In the genomic region with DNA sequence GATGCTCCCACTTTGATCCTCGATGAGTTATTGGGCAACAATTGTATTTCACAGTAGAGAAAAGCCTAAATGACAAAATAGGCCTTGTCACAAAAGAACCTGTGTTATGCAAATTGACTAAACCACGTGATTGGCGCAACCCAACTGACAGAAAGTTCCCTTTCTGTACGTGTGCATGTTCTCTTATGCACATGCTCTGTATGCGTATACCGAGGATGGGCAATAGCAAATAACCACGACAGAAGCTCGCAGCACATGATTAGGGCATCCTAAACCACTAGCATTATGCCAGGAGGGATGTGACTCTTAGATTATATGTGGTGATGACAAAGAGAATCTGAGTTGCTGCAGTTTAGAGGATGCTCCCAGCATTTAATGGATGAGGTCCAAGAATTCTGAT, we compare ENCODE assay signal across 21 mouse cellular contexts.
"Had no signal": no experiment of that assay in that cellular context is flagged by ENCODE, and none has a peak within 500 bp of the region (broad histone marks: within the 10 kb centered on the region; RNA-seq: fewer than 3 reads in every experiment).

No protein-coding gene starts in this region.

- DNase-seq: kidney, adult 2 months; kidney, postnatal 25 days; layer of hippocampus, adult 9-11 months; liver; lung, adult 18-20 months; midbrain, embryonic 14.5 days; right cerebral cortex, adult 18-20 months; right cerebral cortex, postnatal 14 days; right cerebral cortex, postnatal 4 days; thymus, adult 2 months; thymus, postnatal 14 days had no signal

- H3K4me2 ChIP-seq: limb, embryonic 13.5 days; liver, embryonic 12.5 days; liver, embryonic 15.5 days; midbrain, embryonic 11.5 days had no signal

- H3K9ac ChIP-seq: limb, embryonic 13.5 days; liver, embryonic 12.5 days; liver, embryonic 15.5 days had no signal

- H3K9me3 ChIP-seq: limb, embryonic 10.5 days; limb, embryonic 13.5 days; liver, embryonic 15.5 days had no signal

- ATAC-seq: intestine, postnatal 0 days; liver, embryonic 12.5 days had no signal

- H3K27ac ChIP-seq: kidney, postnatal 0 days; limb, embryonic 10.5 days; limb, embryonic 13.5 days; liver, embryonic 12.5 days; liver, embryonic 15.5 days; macrophage; stomach, postnatal 0 days had no signal

- H3K27me3 ChIP-seq: limb, embryonic 13.5 days; liver, embryonic 12.5 days; liver, embryonic 15.5 days; megakaryocyte, embryonic 14.5 days had no signal

- H3K4me1 ChIP-seq: limb, embryonic 10.5 days; limb, embryonic 13.5 days; liver, embryonic 12.5 days; liver, embryonic 15.5 days had no signal

- H3K4me3 ChIP-seq: limb, embryonic 10.5 days; limb, embryonic 13.5 days; liver, embryonic 12.5 days; liver, embryonic 15.5 days; megakaryocyte, embryonic 14.5 days had no signal

- H3K36me3 ChIP-seq: limb, embryonic 10.5 days; liver, embryonic 12.5 days; liver, embryonic 15.5 days had no signal
